Mouse (Mus musculus) megakaryocyte, embryonic 14.5 days (primary cell): ENCODE measurements around the gene Mindy2.

Source experiments
- FLI1 ChIP-seq: IDR thresholded peaks from 2 replicates; pipeline ENCODE4 v1.6.1; 2012; ENCODE audit warnings: low read length, inconsistent platforms, mixed read lengths
- GATA1 ChIP-seq: IDR thresholded peaks from 3 replicates; pipeline ENCODE4 v1.6.1; 2012; ENCODE audit warnings: mixed read lengths, low read length, inconsistent platforms, borderline replicate concordance

GRCm38 (mm10) chr9:70668048-70668447, 11.1 kb upstream of the Mindy2 start:
- TF ChIP-seq GATA1 (no peak), FLI1 (no peak)
